Mouse (Mus musculus) stomach, postnatal 0 days (tissue): ENCODE measurements around the gene Smg6. TPM values are rescaled to one million over a fixed set of nuclear protein-coding genes. Genes with fewer than 3 reads are reported as not detected.
A peak's percentile ranks its signal among the peaks of the same experiment; 100 is the strongest.

Source experiments
- ATAC-seq: fragments of 200-750 bp; cut with Nextera tagmentation; 2 replicates; pipeline ENCODE4 v1.8.0; 2017; ENCODE audit not compliant: low FRiP score, low TSS enrichment
- DNase-seq: peaks from one replicate; pipeline ENCODE4 v3.0.0-alpha.2; 2016; ENCODE audit warnings: low spot score
- H3K27ac ChIP-seq: fragments of 300-500 bp; sonication (generic); replicated peaks from 2 replicates; pipeline ENCODE4 v1.5.1; 2014; ENCODE audit warnings: mild to moderate bottlenecking, control low read depth
- H3K27me3 ChIP-seq: fragments of 300-500 bp; sonication (generic); 2 replicates; pipeline ENCODE4 v1.6.1; 2014; ENCODE audit warnings: low read length; ENCODE audit not compliant: control insufficient read depth, insufficient read depth
- H3K36me3 ChIP-seq: fragments of 300-500 bp; sonication (generic); 2 replicates; pipeline ENCODE4 v1.6.1; 2014; ENCODE audit warnings: low read length, mixed read lengths; ENCODE audit not compliant: control insufficient read depth, insufficient read depth
- H3K4me1 ChIP-seq: fragments of 300-500 bp; sonication (generic); replicated peaks from 2 replicates; pipeline ENCODE4 v1.6.1; 2014; ENCODE audit warnings: antibody characterized with exemption; ENCODE audit not compliant: control insufficient read depth, insufficient read depth
- H3K4me2 ChIP-seq: fragments of 300-500 bp; sonication (generic); replicated peaks from 2 replicates; pipeline ENCODE4 v1.6.1; 2014; ENCODE audit warnings: low read depth, mild to moderate bottlenecking, control low read depth, moderate library complexity
- H3K4me3 ChIP-seq: fragments of 300-500 bp; sonication (generic); 2 replicates; pipeline ENCODE4 v1.5.1; 2014; ENCODE audit warnings: low read depth, low read length, control low read depth
- H3K9ac ChIP-seq: fragments of 300-500 bp; sonication (generic); 2 replicates; pipeline ENCODE4 v1.6.1; 2014; ENCODE audit warnings: mild to moderate bottlenecking, low read length, control low read depth, mixed read lengths
- H3K9me3 ChIP-seq: fragments of 300-500 bp; sonication (generic); 2 replicates; pipeline ENCODE4 v1.6.1; 2016; ENCODE audit warnings: low read length; ENCODE audit not compliant: control insufficient read depth
- CTCF ChIP-seq: IDR thresholded peaks from 2 replicates; pipeline ENCODE4 v1.5.1; 2016; ENCODE audit warnings: antibody characterized with exemption, low read depth, mild to moderate bottlenecking, moderate library complexity
- EP300 ChIP-seq: optimal IDR thresholded peaks from 2 replicates; pipeline ENCODE3; 2016; ENCODE audit warnings: antibody characterized with exemption
- WGBS: fragments of 180-500 bp; shearing (Covaris S2); extraction: QIAGEN DNeasy Blood & Tissue Kit; methylation state at CpG from one replicate; pipeline ENCODE4 v1.1.7; 2014; 5-methylcytosine and 5-hydroxymethylcytosine counted together
- polyA plus RNA-seq: library from polyadenylated mRNA; unstranded; fragments of >200 nt; fragmentation: Nextera tagmentation; extraction: Ambion mirVana; gene quantifications from 2 replicates; pipeline ENCODE4 v1.2.1, GENCODE M21; 2015

The Smg6 gene
- polyA plus RNA-seq, 1 experiment from 2014 or later: 6.1 TPM

DNA sequence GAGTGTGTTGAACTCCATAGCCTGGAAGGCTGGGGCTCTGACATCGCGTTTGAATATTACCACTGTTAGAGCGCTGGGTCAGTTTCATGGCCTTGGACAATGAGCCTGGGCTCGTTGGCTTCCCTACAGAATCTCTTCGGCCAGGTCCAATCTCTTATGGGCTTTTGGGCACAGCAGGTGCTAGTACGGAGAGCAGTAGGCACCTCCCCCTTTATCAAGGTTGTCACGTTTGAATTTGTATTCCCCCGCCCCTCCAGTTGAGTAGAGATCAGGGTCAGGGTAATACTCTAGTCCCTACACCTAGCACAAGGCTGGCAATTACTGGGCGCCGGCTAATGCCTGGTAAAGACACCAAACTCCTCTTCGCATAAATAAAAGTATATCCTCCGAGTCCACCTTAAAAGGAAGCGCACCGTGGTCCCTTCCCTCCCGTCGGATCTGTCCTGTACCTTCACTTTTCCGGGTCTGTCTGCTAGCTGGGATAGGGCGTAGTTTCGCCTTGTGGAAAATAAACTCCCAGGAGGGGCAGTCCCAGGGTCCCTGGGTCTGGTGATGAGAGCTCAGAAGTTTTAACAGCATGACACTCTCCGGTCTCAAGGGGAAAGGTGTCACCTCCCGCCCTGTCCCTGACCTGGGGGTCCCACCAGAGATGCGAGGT is 264.2 kb downstream of the Smg6 start:
- under 1% methylated on average over 22 of the region's 22 CpGs for WGBS
- DNase-seq (peak; percentile 25), ATAC-seq (peak; percentile 17)
- H3K4me1 ChIP-seq: peaks cover 7% of the 10 kb centered on the region; the same call in 1 of the 2 replicates
- peak overlapping the region; percentile 59 for H3K4me3 ChIP-seq
- TF ChIP-seq EP300 (no peak), CTCF (no peak)
- peak overlapping the region; percentile 42; the same call in 1 of the 2 replicates for H3K27ac ChIP-seq
- H3K4me2 ChIP-seq: peak overlapping the region; percentile 87
- H3K36me3 ChIP-seq: no peaks in the 10 kb centered on the region
- peak overlapping the region; percentile 56 for H3K9ac ChIP-seq
- peaks cover 7% of the 10 kb centered on the region; the same call in 1 of the 2 replicates for H3K27me3 ChIP-seq
- H3K9me3 ChIP-seq: no peaks in the 10 kb centered on the region

GRCm38 (mm10) chr11:75190371-75190724 is 264.7 kb downstream of the Smg6 start:
- ATAC-seq: peak; percentile 88
- Histone ChIP-seq H3K4me2 (peak overlapping the region; percentile 87), H3K4me3 (peak overlapping the region; percentile 59), H3K9me3 (no peaks in the 10 kb centered on the region), H3K27ac (peak overlapping the region; percentile 42; the same call in 1 of the 2 replicates), H3K9ac (peak overlapping the region; percentile 56), H3K27me3 (peaks cover 7% of the 10 kb centered on the region; the same call in 1 of the 2 replicates), H3K4me1 (peaks cover 10% of the 10 kb centered on the region; the same call in 1 of the 2 replicates), H3K36me3 (no peaks in the 10 kb centered on the region)
- peak; percentile 91 for DNase-seq
- TF ChIP-seq EP300 (no peak), CTCF (peak; percentile 55)
- WGBS: 2% methylated on average over 23 of the region's 24 CpGs

DNA sequence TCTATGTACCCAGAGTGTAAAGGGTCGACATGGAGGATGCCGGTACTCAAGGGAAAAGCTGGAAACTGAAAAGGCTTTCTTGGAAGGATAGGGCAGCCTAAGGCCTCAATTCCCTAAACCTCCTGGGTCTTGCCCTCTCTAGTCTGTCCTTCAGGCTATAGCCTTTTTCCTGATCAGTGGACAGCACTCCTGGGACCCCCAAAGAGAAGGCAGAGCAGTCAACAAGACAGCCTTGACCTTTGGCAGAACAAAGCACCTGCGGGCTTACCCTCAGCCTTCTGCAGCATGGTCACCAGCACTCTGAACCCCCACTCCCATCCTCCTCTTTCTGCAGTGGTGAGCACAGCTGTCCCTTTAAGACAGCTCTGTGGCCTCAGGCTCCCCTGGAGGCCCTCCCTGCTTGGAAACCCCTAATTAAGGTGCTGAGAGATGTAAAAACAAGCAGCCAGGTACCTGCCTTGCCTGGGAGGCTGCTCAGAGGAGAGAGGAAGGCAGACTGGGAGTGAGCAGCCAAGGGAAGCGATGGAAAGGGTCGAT is 265.4 kb downstream of the Smg6 start, which contains the start of gene Dph1:
TSS of gene Dph1 (minus strand) at position 337 of the 537 bp plus-strand sequence.
- 58% methylated on average over 5 of the region's 5 CpGs for WGBS
- ATAC-seq: no peak
- no peak for DNase-seq
- TF ChIP-seq CTCF (no peak), EP300 (no peak)
- peak within 1 kb of the TSS; percentile 42; the same call in 1 of the 2 replicates for H3K27ac ChIP-seq
- peaks cover 7% of the 10 kb centered on the region; the same call in 1 of the 2 replicates for H3K27me3 ChIP-seq
- H3K9ac ChIP-seq: peak within 1 kb of the TSS; percentile 56
- peak within 1 kb of the TSS; percentile 87 for H3K4me2 ChIP-seq
- H3K4me3 ChIP-seq: peak within 1 kb of the TSS; percentile 59
- no peaks in the 10 kb centered on the region for H3K9me3 ChIP-seq
- peaks cover 10% of the 10 kb centered on the region; the same call in 1 of the 2 replicates for H3K4me1 ChIP-seq
- no peaks in the 10 kb centered on the region for H3K36me3 ChIP-seq

- H3K27me3 ChIP-seq: peaks cover 7% of the 10 kb centered on the region; the same call in 1 of the 2 replicates
Observed at GRCm38 (mm10) chr11:75191841-75192240, 266.2 kb downstream of the Smg6 start.

DNA sequence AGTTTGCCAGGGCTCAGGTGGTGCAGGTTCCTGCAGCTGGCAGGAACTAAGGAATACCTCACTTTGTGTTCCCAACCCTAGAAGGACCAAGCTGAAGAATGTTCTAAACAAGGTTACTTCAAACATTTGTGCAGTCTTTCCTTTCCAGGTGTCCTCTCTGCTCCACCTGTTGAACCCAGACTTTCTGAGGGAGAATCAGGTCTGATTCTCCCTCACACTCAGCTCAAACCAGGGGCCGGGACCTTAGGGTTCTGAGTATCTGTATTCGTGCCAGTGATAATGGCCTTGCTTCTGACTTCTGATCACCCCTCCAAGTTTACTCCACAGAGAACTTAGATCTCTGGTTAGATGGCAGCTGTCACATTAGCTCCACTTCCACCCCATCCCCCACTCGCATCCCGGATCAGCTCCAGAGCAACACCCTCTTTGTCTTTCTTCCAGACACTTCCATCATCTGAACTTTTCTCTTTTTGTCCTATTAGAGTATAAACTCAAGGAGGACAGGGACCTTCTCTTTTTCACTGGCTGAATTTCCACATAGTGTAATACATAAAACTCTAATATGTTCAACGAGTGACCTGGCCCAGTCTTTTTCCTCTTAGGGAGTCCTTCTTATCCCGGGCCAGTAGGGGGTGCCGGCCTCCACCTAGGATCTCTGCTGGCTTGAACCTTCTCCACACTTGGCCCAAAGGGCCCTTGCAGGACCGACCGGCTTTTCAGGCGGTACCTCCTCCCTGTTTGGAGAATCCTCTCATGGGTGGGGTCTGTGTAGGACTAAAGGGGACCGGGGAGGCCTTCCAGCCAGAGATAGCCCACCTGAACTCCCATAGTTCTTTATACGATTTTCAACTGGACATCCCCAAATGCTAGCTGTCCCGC is 267.0 kb downstream of the Smg6 start:
- Histone ChIP-seq H3K27me3 (peaks cover 7% of the 10 kb centered on the region; the same call in 1 of the 2 replicates), H3K4me2 (peak overlapping the region; percentile 90), H3K4me3 (peak overlapping the region; percentile 55), H3K9ac (peak overlapping the region; percentile 60; the same call in 1 of the 2 replicates), H3K9me3 (no peaks in the 10 kb centered on the region), H3K27ac (peak overlapping the region; percentile 77), H3K4me1 (peaks cover 10% of the 10 kb centered on the region; the same call in 1 of the 2 replicates), H3K36me3 (no peaks in the 10 kb centered on the region)
- peak; percentile 93 for TF ChIP-seq CTCF
- no peak for TF ChIP-seq EP300
- peak; percentile 77 for ATAC-seq
- DNase-seq: peak; percentile 90
- WGBS: 26% methylated on average over 13 of the region's 13 CpGs

More at GRCm38 (mm10) chr11:75191841-75192240, 266.2 kb downstream of the Smg6 start:
- no peaks in the 10 kb centered on the region for H3K9me3 ChIP-seq
- no peak overlapping the region for H3K4me2 ChIP-seq
- no peak overlapping the region for H3K27ac ChIP-seq
- ATAC-seq (no peak), DNase-seq (no peak)
- H3K4me3 ChIP-seq: no peak overlapping the region
- no peaks in the 10 kb centered on the region for H3K36me3 ChIP-seq
- TF ChIP-seq CTCF (no peak), EP300 (no peak)
- peaks cover 10% of the 10 kb centered on the region; the same call in 1 of the 2 replicates for H3K4me1 ChIP-seq
- 65% methylated on average over 6 of the region's 6 CpGs for WGBS
- H3K9ac ChIP-seq: no peak overlapping the region
